Mouse (Mus musculus) liver, adult 2 months (tissue): ENCODE data around the gene Csrp1.

ENCODE experiments used
- CTCF ChIP-seq: fragments of 200-500 bp; IDR thresholded peaks from 2 replicates; pipeline ENCODE4 v1.5.1; 2011; ENCODE audit warnings: low read depth, low read length, control low read depth
- POLR2A ChIP-seq: fragments of 200-500 bp; IDR thresholded peaks from 2 replicates; pipeline ENCODE4 v1.6.1; 2011; ENCODE audit warnings: low read length, control low read depth; ENCODE audit not compliant: insufficient read depth; ENCODE audit errors: extremely low read depth

- peak; percentile 32 for TF ChIP-seq CTCF
- TF ChIP-seq POLR2A, result no peak
Measured at GRCm38 (mm10) chr1:135671406-135671805, 48.5 kb upstream of the Csrp1 start.
